Mouse (Mus musculus): ENCODE measurements around the gene Wrap53. TPM values are rescaled to one million over a fixed set of nuclear protein-coding genes. Genes with fewer than 3 reads are reported as not detected.

Gene Wrap53
- total RNA-seq, 2 experiments from 2014 or later = 3.2 to 3.4 TPM

DNA sequence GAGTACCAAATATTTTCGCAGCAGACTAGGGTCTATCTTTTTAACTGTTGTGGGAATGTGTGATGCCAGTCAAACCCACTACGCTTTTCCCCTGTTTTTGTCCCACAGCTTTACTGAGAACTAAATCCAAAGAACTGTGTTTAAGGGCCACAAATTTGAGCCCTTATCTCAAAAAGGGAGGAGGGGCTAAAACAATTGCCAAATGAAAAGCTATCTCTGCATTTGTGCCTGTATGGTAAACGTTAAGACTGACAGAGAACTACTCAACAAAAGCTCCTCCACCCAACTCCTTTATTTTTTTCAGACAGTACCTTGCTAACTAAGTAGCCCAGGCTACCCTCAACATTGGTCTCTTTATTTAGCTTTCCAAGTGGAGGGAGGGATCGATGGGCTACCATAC is 12.7 kb upstream of the Wrap53 start:
- Histone ChIP-seq H3K27ac (peak overlapping the region; percentile 94), H3K4me3 (no peak overlapping the region; the same call in 1 of the 2 replicates)
- DNase-seq = no peak
- TF ChIP-seq CTCF (IDR thresholded peaks at IDR 0.05) = no peak
- intact Hi-C loops (cut with DNase I) = no loop called here

DNA sequence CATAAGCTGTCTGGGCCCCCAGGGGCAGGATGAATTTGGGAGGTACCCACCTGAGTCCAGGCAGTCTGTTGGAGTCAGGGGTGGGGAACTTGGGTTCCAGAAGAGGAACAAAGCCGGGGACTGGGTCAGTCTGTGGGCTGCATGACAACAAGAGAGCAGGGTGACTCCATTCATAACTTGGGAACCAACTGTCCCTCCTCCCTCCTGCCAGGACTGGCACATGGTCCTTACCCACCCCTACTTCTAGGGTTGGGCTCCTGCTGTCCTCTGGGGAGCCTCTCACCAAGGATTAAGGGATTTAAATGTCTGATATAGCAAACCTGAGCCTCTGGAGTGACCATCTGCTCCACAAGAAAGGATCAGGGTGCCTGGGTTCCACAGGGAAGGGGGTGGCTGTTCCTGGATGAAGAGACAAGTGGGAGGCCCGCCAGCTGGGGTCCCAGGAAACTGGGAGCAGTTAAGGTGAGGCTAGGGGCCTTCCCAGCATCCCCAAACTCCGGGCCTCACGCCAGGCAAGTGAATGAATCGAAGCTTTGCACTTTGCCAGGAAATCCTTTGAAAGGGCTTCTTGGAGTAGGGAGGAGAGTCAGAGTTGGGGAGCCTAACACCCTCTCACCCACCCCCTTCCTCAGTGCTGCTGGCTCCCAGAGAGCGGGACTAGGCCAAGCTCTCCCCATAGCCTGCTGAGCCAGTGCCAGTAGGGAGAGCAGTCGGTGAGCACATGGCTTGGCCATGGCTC is 12.0 kb upstream of the Wrap53 start:
- DNase-seq = peak; percentile 83
- Histone ChIP-seq H3K4me3 (peak overlapping the region; percentile 29), H3K27ac (peak overlapping the region; percentile 94)
- no peak for TF ChIP-seq CTCF (IDR thresholded peaks at IDR 0.05)
- intact Hi-C loops (cut with DNase I) = no loop called here

DNA sequence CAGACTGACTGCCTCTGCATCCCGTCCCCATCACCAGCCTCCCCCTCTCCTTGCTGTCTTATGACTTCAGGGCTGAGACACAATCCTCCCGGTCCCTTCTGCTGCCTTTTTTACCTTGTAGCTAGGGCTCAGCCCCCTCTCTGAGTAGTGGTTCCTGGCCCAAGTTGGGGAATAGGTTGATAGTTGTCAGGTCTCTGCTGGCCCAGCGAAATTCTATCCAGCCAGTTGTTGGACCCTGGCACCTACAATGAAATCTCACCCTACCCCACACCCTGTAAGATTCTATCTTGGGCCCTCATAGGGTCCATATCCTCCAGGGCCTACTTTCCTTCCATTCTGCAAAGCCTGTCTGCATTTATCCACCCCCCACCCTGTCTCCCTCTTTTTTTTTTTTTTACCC is 11.4 kb upstream of the Wrap53 start:
- intact Hi-C loops (cut with DNase I) = no loop called here
- no peak for TF ChIP-seq CTCF (IDR thresholded peaks at IDR 0.05)
- Histone ChIP-seq H3K4me3 (peak overlapping the region; percentile 7), H3K27ac (peak overlapping the region; percentile 94)
- peak; percentile 78 for DNase-seq

DNA sequence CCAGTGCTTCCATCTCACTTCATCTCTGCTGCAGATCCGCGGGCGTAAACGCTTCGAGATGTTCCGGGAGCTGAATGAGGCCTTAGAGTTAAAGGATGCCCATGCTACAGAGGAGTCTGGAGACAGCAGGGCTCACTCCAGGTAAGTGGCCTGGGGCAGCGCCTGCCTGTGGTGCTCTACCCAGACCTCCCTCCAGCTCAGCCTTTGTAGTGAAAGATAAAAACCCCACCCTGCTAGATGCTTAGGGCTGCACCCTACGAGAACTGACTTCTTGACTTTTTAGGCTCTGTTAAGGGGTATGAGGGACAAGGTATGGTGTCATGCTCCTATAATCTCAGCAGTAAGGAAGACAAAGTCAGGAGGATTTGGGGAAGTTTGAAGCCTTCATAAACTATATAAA is 10.6 kb upstream of the Wrap53 start:
- intact Hi-C loops (cut with DNase I) = no loop called here
- H3K27ac ChIP-seq = peak overlapping the region; percentile 94
- no peak for TF ChIP-seq CTCF (IDR thresholded peaks at IDR 0.05)
- no peak for DNase-seq
- no peak overlapping the region for H3K4me3 ChIP-seq

DNA sequence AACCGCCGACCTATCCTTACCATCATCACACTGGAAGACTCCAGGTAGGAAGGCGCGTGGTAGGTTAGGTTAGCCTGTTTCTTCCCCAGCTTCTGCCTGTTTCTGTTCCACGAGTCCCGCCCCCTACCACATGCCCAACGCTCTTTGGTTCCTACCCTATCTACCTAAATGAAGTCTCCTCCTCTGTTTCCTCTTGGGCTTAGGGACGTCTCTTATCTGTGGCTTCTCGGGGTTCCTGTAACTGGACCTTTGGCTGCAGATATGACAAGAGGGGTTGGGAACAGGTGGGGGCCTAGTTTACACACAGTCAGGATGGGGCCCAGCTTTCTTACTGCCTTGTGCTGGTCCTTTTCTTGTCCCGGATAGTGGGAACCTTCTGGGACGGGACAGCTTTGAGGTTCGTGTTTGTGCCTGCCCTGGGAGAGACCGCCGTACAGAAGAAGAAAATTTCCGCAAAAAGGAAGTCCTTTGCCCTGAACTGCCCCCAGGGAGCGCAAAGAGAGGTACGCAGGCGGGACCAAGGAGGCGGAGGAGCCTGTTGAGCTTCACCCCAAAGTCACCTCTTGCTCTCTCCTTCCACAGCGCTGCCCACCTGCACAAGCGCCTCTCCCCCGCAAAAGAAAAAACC is 9.3 kb upstream of the Wrap53 start:
- H3K27ac ChIP-seq = peak overlapping the region; percentile 94
- H3K4me3 ChIP-seq = no peak overlapping the region
- DNase-seq = no peak
- no peak for TF ChIP-seq CTCF (IDR thresholded peaks at IDR 0.05)
- intact Hi-C loops (cut with DNase I) = no loop called here

DNA sequence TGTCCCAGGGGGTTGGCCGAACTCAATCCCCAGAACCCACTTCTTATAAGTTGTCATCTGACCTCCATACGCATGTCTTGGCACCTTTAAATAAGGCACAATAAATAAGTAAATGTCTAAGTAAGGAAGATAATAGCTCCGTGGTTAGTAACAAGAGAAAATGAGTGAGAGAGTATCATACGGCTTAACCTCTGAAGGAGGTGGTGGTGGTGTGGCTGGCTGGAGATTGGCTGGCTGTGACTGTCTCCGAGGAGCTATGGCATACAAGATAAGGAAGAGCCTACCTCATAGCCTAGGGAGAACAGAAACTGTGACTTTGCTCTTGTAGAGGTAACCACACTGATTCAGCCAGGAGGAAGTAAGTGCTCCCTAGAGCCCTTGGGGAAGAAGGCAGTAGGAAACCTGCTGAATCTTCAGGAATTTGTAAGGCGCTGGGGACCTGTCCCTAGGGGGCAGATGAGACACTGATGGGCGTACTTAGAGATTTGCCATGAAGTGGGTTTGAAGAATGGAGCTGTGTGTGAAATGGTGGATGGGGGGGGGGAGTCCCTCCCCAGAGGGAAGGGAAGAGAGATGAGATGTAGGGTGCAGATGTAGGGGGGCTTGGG is 5.8 kb upstream of the Wrap53 start:
- no peak overlapping the region for H3K27ac ChIP-seq
- intact Hi-C loops (cut with DNase I) = no loop called here
- no peak for TF ChIP-seq CTCF (IDR thresholded peaks at IDR 0.05)
- DNase-seq = no peak
- H3K4me3 ChIP-seq = no peak overlapping the region

DNA sequence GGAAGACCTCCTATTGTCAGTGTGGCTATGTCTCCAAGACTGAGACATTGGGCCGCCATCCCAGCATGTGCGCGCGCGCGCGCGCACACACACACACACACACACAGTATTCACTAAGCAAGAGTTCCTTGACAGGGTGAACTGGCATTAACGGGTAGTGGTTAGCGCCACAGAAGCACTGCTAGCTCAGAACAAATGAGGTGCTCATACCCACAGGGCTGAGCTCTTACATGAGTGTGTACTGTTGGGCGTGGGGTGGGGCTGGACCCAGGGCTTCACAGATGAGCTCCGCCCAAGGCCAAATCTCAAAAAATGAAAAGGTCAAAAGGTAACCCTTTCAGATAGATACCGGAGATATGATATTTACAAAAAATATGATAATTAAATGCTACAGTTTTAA is 4.9 kb upstream of the Wrap53 start:
- no peak for TF ChIP-seq CTCF (IDR thresholded peaks at IDR 0.05)
- intact Hi-C loops (cut with DNase I) = no loop called here
- Histone ChIP-seq H3K4me3 (no peak overlapping the region), H3K27ac (no peak overlapping the region)
- no peak for DNase-seq

DNA sequence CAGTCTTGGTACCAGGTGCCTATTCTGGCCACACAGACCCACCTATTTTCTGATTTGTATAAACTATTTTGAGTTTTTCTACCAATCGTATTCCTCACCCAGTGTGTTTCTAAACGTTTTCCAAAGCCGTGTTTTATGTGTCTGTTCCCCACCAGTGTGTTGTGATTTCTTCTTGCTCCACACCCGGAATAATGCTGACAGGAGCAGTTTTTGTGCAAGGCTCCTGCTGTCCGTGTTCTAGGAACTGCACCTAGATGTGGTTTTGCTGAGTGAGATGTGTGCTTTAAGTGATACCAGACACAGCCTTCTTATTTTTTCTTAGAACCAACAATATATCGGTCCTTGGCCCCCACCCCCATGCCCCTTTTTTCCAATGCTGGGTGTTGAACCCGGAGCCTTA is 4.0 kb upstream of the Wrap53 start:
- TF ChIP-seq CTCF (IDR thresholded peaks at IDR 0.05) = no peak
- Histone ChIP-seq H3K27ac (no peak overlapping the region; the same call in 1 of the 2 replicates), H3K4me3 (no peak overlapping the region)
- intact Hi-C loops (cut with DNase I) = no loop called here
- DNase-seq = no peak

DNA sequence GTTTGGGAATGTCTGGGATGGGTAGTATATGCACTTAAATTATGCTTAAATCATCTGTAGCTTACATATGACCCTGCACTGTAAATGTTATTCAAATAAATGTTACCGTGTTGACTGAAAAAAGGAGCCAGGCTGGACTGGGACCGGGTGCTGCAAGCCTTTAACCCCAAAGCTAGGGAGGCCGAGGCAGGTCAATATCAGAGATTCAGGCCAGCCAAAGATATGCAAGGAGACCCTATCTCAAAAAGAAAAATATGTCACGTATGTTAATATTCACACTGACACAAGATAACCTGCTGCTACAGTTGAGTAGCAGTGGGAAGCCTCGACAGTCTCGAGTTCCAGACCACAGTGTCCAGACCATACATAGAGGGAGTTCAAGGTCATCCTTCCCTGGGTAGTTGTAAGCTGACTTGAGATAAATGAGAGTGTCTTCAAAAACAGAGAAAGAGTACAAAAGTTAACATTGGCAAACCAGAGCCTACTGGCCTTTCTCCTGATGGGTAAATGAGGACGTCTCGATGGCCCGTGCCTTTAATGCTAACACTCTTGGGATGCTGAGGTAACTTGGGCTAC is 2.3 kb upstream of the Wrap53 start:
- Histone ChIP-seq H3K27ac (peak overlapping the region; percentile 99), H3K4me3 (peak overlapping the region; percentile 92)
- no peak for TF ChIP-seq CTCF (IDR thresholded peaks at IDR 0.05)
- no peak for DNase-seq
- intact Hi-C loops (cut with DNase I) = no loop called here

DNA sequence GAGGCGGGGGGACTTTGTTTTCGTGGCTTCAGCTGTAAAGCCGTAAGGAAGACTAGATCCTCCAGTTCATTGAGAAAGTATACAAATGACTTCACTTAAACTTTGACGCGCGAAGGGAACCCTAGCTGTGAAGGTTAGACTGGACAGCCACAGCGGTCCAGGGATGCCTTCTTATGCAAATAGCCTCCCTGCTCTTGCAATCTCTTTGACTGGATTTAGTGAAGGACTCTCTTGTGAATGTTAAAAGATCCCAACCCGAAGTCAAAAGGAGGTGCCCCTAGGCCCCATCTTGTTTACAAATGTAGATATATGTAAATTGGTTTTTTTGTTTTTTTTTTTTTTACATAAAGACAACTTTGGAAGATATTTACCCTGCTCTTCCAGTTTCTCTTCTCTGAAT is 1.8 kb upstream of the Wrap53 start:
- Histone ChIP-seq H3K4me3 (peak overlapping the region; percentile 92), H3K27ac (peak overlapping the region; percentile 99)
- no peak for DNase-seq
- no peak for TF ChIP-seq CTCF (IDR thresholded peaks at IDR 0.05)
- intact Hi-C loops (cut with DNase I) = loop anchor here (2.0 kb wide), 1 partner anchor 81 kb away; the partner anchor contains the start of gene Mpdu1

DNA sequence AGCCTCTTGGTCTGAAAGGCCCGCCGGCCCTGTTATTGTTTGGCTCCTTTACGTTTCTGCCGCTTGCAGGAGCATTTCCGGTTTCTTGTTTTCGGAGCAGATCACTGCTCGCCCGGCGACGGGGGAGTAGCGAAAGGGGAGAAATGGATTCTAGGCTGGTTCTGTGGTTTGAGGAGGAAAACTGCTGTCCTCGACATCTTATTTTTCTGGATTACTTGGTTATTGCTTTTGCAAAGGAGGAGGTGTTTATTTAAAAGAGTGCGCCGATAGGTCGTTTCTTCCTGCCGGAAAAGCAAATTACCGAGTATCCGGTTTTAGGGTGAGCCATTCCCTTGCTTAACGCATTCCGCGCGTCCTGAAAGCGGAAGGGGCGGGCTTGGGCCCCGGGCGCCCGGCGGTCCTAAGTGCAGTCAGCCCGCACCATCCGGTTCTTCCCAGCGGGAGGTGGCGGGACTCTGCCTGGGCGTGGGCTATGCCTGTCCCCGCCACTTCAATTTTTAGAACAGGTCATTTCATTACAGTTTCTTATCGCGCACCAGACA is 1.2 kb upstream of the Wrap53 start:
- Histone ChIP-seq H3K4me3 (peak overlapping the region; percentile 92), H3K27ac (peak overlapping the region; percentile 99)
- intact Hi-C loops (cut with DNase I) = loop anchor here (2.0 kb wide), 1 partner anchor 82 kb away; the partner anchor contains the start of gene Mpdu1
- peak; percentile 95 for DNase-seq
- no peak; the same call in 1 of the 2 replicates for TF ChIP-seq CTCF (IDR thresholded peaks at IDR 0.05)

DNA sequence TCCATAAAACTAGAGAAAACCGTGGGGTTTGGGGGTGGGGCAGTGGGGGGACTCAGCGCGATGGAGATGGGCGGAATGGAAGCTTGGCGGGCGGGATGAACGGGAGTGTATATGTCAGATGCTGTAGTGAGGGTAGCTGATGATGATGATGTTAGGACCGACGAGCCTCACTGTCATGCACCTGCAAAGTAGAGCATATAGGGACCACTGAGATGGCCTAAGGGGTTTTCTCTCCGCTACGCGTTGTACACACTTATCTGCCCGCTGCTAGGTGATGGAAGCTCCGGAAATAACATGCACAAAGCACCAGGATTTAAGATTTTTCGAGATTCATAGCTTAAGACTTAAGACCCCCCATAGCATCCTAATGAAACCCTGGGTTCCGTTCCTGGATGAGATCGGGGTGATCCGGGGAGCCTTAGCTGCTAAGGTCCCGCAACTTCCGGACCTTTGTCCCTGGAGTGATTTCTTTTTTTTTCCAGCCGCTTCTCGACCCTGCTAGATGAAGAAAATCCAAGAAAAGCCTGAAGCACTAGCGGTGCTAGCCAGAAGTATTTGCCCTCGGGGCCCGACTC is 604 bp upstream of the Wrap53 start:
- intact Hi-C loops (cut with DNase I) = loop anchor here (2.0 kb wide), 1 partner anchor 82 kb away; the partner anchor contains the start of gene Mpdu1
- no peak for TF ChIP-seq CTCF (IDR thresholded peaks at IDR 0.05)
- H3K4me3 ChIP-seq = peak overlapping the region; percentile 92
- H3K27ac ChIP-seq = peak overlapping the region; percentile 99
- no peak for DNase-seq
